Comparison of ENCODE assay signal across 12 mouse cellular contexts in genomic region chr3:146378753-146379152, GRCm38 (mm10).
"Had no signal": no experiment of that assay in that cellular context is flagged by ENCODE, and none has a peak within 500 bp of the region (broad histone marks: within the 10 kb centered on the region; RNA-seq: fewer than 3 reads in every experiment).

No protein-coding gene starts in this region.

- H3K9ac ChIP-seq: lung, embryonic 15.5 days; midbrain, embryonic 15.5 days; neural tube, embryonic 12.5 days had no signal

- DNase-seq: kidney, postnatal 25 days; lung, postnatal 14 days; thymus, adult 18-20 months; thymus, postnatal 14 days had no signal

- H3K4me2 ChIP-seq: lung, embryonic 15.5 days; midbrain, embryonic 11.5 days; midbrain, embryonic 15.5 days; neural tube, embryonic 12.5 days had no signal

- H3K4me1 ChIP-seq: limb, embryonic 10.5 days; lung, embryonic 15.5 days had no signal

- H3K9me3 ChIP-seq: limb, embryonic 10.5 days; lung, embryonic 15.5 days; midbrain, embryonic 15.5 days had no signal

- H3K4me3 ChIP-seq: left cerebral cortex, adult 2 months; limb, embryonic 10.5 days; lung, embryonic 15.5 days; megakaryocyte, embryonic 14.5 days; midbrain, embryonic 15.5 days; neural tube, embryonic 12.5 days had no signal

- H3K27ac ChIP-seq: left cerebral cortex, adult 2 months; limb, embryonic 10.5 days; lung, embryonic 15.5 days; macrophage; midbrain, embryonic 15.5 days; neural tube, embryonic 12.5 days had no signal

- H3K27me3 ChIP-seq: lung, embryonic 15.5 days; midbrain, embryonic 15.5 days had no signal

- H3K36me3 ChIP-seq: limb, embryonic 10.5 days; lung, embryonic 15.5 days; midbrain, embryonic 15.5 days; neural tube, embryonic 12.5 days had no signal

- ATAC-seq: midbrain, embryonic 15.5 days had no signal
